Mouse (Mus musculus): ENCODE measurements around the gene Akap13. TPM values are rescaled to one million over a fixed set of nuclear protein-coding genes. Genes with fewer than 3 reads are reported as not detected.
A peak's percentile ranks its signal among the peaks of the same experiment; 100 is the strongest.

The Akap13 gene
- 26.8 and 29.5 TPM in 2 replicates for polyA plus RNA-seq (2014; fragmentation: Nextera tagmentation; extraction: Ambion mirVana)

DNA sequence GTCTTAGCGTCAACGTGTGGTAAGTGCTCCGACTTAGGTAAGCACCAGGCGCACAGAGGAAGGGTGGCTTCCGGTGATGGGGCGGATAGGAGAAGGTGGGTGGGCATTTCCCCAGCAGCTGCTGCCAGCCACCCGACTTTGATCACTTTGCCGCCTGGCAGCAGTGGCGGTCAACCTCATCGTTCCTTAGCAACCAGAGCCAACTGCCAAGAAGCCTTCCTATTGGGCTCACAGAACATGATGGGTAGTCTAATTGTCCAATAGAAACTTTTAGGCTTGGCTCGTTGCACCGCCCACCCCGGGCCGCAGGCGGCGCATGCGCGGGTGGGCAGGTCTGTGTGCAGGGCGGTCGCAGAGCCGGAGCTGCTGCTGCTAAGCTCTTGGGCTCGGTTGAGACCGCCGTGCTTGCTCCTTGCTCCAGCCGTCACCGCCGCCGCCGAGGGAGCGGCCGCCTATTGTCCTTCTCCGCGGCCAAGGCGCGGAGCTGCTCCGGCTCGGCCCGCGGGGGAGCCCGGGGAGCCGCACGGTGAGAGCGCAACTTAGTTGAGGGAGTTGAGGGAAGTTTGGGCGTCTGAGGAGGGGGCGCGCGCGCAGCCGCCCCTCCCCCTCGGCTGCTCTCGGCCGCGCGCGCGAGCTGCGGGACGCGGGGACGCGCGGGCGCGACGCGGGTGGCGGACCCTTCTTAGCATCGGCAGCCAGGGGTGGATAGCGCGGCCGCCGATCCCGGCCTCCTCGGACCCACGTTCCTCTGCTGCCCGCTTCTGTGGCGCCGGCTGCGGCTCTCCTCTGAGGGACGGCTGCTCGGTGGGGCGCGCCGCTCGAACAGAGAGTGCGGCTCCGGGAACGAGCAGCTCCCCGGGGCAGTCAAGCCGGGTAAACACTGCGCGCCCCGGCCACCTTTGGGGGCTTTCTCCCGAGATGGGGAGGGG, at the start of gene Akap13:
TSS of gene Akap13 (plus strand) at position 312 of the 929 bp plus-strand sequence.
- Histone ChIP-seq H3K9me3 (ENCODE audit: control insufficient read depth, low read length) (no peaks in the 10 kb centered on the region), H3K27me3 (ENCODE audit: control insufficient read depth, insufficient read depth, low read length) (no peaks in the 10 kb centered on the region), H3K36me3 (ENCODE audit: control insufficient read depth, insufficient read depth, low read length) (no peaks in the 10 kb centered on the region), H3K4me1 (ENCODE audit: control insufficient read depth, insufficient read depth, low read length) (peaks cover 4% of the 10 kb centered on the region; the same call in 1 of the 2 replicates), H3K4me3 (ENCODE audit: low read depth, low read length) (peak within 1 kb of the TSS; percentile 85), H3K27ac (ENCODE audit: low read depth, low read length) (peak within 1 kb of the TSS; percentile 96), H3K4me2 (ENCODE audit: low read depth) (peak within 1 kb of the TSS; percentile 49), H3K9ac (ENCODE audit: low read length) (peak within 1 kb of the TSS; percentile 91)
- ATAC-seq (ENCODE audit: insufficient read depth, low FRiP score, low TSS enrichment), result peak; percentile 99
- DNase-seq (ENCODE audit: low spot score), result peak; percentile 99
- WGBS, result under 1% methylated on average over 64 of the region's 94 CpGs

DNA sequence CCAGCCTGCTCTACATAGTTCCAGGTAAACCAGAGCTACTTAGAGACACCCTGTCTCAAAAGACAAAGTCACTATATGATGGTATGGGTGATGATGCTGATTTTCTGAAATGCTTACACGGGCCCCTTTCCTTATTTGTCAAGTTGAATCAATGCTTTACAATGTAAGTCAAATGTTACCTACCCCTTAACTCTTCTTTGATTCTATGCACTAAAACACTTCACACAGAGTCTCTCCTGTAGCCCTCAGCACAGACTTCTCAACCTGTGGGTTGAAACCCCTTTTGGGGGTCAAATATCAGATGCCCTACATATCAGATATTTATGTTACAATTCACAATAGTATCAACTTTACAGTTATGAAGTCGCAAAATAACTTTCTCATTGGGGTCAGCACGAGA, 44.7 kb upstream of the Akap13 start:
- DNase-seq (ENCODE audit: low spot score) (no peak), ATAC-seq (ENCODE audit: insufficient read depth, low FRiP score, low TSS enrichment) (no peak)
- H3K9ac ChIP-seq (ENCODE audit: low read length), result no peak overlapping the region
- no peak overlapping the region for H3K27ac ChIP-seq (ENCODE audit: low read depth, low read length)
- H3K9me3 ChIP-seq (ENCODE audit: control insufficient read depth, low read length), result no peaks in the 10 kb centered on the region
- no peak overlapping the region for H3K4me3 ChIP-seq (ENCODE audit: low read depth, low read length)
- no peaks in the 10 kb centered on the region for H3K27me3 ChIP-seq (ENCODE audit: control insufficient read depth, insufficient read depth, low read length)
- no peaks in the 10 kb centered on the region for H3K4me1 ChIP-seq (ENCODE audit: control insufficient read depth, insufficient read depth, low read length)
- H3K4me2 ChIP-seq (ENCODE audit: low read depth), result no peak overlapping the region
- no peaks in the 10 kb centered on the region for H3K36me3 ChIP-seq (ENCODE audit: control insufficient read depth, insufficient read depth, low read length)
- 86% methylated on average over 3 of the region's 3 CpGs for WGBS

DNA sequence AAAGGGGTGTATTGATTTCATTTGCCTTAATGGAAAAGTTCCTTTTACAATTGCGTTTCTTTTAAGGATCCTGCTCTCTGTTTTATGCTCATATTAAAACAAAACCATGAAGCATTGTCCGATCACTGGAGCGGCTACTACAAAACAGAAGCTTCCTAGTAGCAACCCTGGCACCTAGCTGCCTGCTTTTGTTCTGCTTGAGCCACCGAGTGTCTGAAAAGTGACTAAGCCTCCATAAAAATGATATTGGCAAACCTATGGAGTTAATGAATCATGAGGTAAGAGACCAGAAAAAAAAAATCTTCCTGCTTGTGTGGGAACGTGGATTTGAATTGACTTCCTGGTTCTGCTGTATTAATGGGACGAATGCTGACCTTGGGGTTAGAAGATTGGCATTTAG, 44.1 kb upstream of the Akap13 start:
- no peak for ATAC-seq (ENCODE audit: insufficient read depth, low FRiP score, low TSS enrichment)

DNA sequence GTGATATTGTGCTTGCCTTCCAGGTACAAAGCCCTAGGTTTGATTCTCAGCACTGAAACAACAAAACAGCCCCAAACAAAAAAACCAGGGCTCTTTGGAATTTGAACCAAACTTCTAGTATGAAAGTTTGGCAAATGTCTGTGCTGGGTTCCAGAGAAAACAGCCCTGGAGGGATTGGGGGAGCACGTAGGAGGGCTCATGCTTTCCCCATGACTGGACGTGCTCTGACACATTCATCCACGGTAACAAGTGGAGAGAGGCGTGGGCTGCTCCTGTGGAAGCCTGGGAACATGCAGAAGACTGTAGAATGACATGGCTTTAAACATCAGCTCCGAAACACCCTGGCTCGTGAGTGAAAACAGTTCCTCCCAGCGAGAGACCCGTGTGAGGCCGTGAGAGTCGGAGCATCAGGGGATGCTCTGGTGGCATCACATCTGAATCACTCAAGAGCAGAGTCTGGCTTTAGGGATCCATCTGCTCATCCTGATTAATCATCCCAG, 43.3 kb upstream of the Akap13 start:
- Histone ChIP-seq H3K27ac (ENCODE audit: low read depth, low read length) (no peak overlapping the region), H3K4me2 (ENCODE audit: low read depth) (no peak overlapping the region), H3K9ac (ENCODE audit: low read length) (no peak overlapping the region), H3K9me3 (ENCODE audit: control insufficient read depth, low read length) (no peaks in the 10 kb centered on the region), H3K4me3 (ENCODE audit: low read depth, low read length) (no peak overlapping the region), H3K27me3 (ENCODE audit: control insufficient read depth, insufficient read depth, low read length) (no peaks in the 10 kb centered on the region), H3K4me1 (ENCODE audit: control insufficient read depth, insufficient read depth, low read length) (no peaks in the 10 kb centered on the region), H3K36me3 (ENCODE audit: control insufficient read depth, insufficient read depth, low read length) (no peaks in the 10 kb centered on the region)
- ATAC-seq (ENCODE audit: insufficient read depth, low FRiP score, low TSS enrichment) (no peak), DNase-seq (ENCODE audit: low spot score) (no peak)
- 87% methylated on average over 10 of the region's 10 CpGs for WGBS

More for the DNA sequence above, 44.1 kb upstream of the Akap13 start:
- Histone ChIP-seq H3K27ac (ENCODE audit: low read depth, low read length) (no peak overlapping the region), H3K4me1 (ENCODE audit: control insufficient read depth, insufficient read depth, low read length) (no peaks in the 10 kb centered on the region), H3K36me3 (ENCODE audit: control insufficient read depth, insufficient read depth, low read length) (no peaks in the 10 kb centered on the region), H3K27me3 (ENCODE audit: control insufficient read depth, insufficient read depth, low read length) (no peaks in the 10 kb centered on the region), H3K4me2 (ENCODE audit: low read depth) (no peak overlapping the region), H3K4me3 (ENCODE audit: low read depth, low read length) (no peak overlapping the region), H3K9me3 (ENCODE audit: control insufficient read depth, low read length) (no peaks in the 10 kb centered on the region), H3K9ac (ENCODE audit: low read length) (no peak overlapping the region)
- 79% methylated on average over 6 of the region's 6 CpGs for WGBS
- DNase-seq (ENCODE audit: low spot score), result no peak

DNA sequence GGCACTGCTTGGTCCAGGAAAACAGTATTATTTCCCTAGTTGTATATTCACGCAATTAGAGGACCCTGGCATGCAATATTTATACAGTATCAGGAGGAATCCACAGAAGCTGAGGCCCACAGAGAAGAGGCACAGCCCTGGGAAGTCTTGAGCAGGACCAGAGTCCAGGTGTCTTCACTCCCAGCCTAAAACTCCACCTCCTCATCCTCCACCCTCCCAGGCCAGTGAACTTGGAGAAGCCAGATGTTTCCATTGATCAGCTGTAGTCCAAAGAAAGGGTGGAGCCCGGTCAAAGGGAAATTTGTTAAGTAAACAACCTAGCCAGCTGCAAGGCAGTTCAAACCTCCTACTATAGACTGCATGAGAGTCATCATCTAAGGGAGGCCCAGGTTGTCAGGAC, 42.8 kb upstream of the Akap13 start:
- H3K27ac ChIP-seq (ENCODE audit: low read depth, low read length), result no peak overlapping the region
- DNase-seq (ENCODE audit: low spot score) (no peak), ATAC-seq (ENCODE audit: insufficient read depth, low FRiP score, low TSS enrichment) (no peak)
- H3K27me3 ChIP-seq (ENCODE audit: control insufficient read depth, insufficient read depth, low read length), result no peaks in the 10 kb centered on the region
- H3K9me3 ChIP-seq (ENCODE audit: control insufficient read depth, low read length), result no peaks in the 10 kb centered on the region
- no peaks in the 10 kb centered on the region for H3K4me1 ChIP-seq (ENCODE audit: control insufficient read depth, insufficient read depth, low read length)
- no peak overlapping the region for H3K4me2 ChIP-seq (ENCODE audit: low read depth)
- H3K36me3 ChIP-seq (ENCODE audit: control insufficient read depth, insufficient read depth, low read length), result no peaks in the 10 kb centered on the region
- WGBS, result 84% methylated on average over 2 of the region's 2 CpGs
- H3K9ac ChIP-seq (ENCODE audit: low read length), result no peak overlapping the region
- H3K4me3 ChIP-seq (ENCODE audit: low read depth, low read length), result no peak overlapping the region

DNA sequence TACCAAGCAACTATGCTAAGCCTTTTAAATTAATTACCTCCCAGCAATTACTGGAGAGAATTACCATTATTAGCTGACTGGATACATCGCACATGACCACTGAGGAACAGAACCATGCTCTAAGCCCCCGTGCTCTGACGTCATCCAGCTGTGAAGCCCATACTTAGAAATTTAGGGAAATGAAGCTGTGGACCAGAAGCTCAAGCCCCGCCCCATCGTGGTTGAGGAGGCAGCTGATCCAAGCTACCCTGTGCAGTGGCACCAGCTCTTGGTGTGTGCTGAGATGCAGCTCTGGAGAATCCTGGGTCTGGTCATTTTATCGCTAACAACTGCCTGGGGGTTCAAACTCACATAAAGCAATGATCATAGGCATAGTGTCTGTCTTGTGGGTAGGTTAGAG, 41.4 kb upstream of the Akap13 start:
- DNase-seq (ENCODE audit: low spot score), result no peak
- H3K27me3 ChIP-seq (ENCODE audit: control insufficient read depth, insufficient read depth, low read length), result no peaks in the 10 kb centered on the region
- no peak overlapping the region for H3K9ac ChIP-seq (ENCODE audit: low read length)
- ATAC-seq (ENCODE audit: insufficient read depth, low FRiP score, low TSS enrichment), result no peak
- no peaks in the 10 kb centered on the region for H3K36me3 ChIP-seq (ENCODE audit: control insufficient read depth, insufficient read depth, low read length)
- no peak overlapping the region for H3K27ac ChIP-seq (ENCODE audit: low read depth, low read length)
- 36% methylated on average over 6 of the region's 6 CpGs for WGBS
- H3K4me2 ChIP-seq (ENCODE audit: low read depth), result no peak overlapping the region
- no peak overlapping the region for H3K4me3 ChIP-seq (ENCODE audit: low read depth, low read length)
- H3K9me3 ChIP-seq (ENCODE audit: control insufficient read depth, low read length), result no peaks in the 10 kb centered on the region
- no peaks in the 10 kb centered on the region for H3K4me1 ChIP-seq (ENCODE audit: control insufficient read depth, insufficient read depth, low read length)

DNA sequence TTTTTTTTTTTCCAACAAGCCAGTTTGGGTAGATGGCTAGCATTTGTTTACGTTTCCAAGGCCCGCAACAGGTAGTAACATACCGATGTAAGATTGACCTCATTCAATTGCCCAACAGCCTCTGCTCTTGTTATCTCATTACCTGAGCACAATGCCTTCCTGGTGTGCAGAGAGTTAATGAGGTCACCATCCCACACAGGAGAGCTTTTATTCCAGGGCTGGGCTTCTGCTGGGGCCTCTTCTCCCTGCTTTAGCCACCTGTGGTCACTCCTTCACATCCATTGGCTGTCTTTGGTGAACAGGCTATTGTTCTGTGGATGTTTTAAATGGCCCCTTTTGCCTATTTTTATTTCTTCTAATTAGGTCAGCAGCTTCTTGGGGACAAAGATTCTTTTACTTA, 41.0 kb upstream of the Akap13 start:
- 35% methylated on average over 3 of the region's 3 CpGs for WGBS
- H3K4me2 ChIP-seq (ENCODE audit: low read depth), result no peak overlapping the region
- H3K4me3 ChIP-seq (ENCODE audit: low read depth, low read length), result no peak overlapping the region
- no peaks in the 10 kb centered on the region for H3K9me3 ChIP-seq (ENCODE audit: control insufficient read depth, low read length)
- no peak for DNase-seq (ENCODE audit: low spot score)
- no peaks in the 10 kb centered on the region for H3K36me3 ChIP-seq (ENCODE audit: control insufficient read depth, insufficient read depth, low read length)
- no peak overlapping the region for H3K9ac ChIP-seq (ENCODE audit: low read length)
- no peak overlapping the region for H3K27ac ChIP-seq (ENCODE audit: low read depth, low read length)
- no peaks in the 10 kb centered on the region for H3K4me1 ChIP-seq (ENCODE audit: control insufficient read depth, insufficient read depth, low read length)
- ATAC-seq (ENCODE audit: insufficient read depth, low FRiP score, low TSS enrichment), result no peak
- H3K27me3 ChIP-seq (ENCODE audit: control insufficient read depth, insufficient read depth, low read length), result no peaks in the 10 kb centered on the region

DNA sequence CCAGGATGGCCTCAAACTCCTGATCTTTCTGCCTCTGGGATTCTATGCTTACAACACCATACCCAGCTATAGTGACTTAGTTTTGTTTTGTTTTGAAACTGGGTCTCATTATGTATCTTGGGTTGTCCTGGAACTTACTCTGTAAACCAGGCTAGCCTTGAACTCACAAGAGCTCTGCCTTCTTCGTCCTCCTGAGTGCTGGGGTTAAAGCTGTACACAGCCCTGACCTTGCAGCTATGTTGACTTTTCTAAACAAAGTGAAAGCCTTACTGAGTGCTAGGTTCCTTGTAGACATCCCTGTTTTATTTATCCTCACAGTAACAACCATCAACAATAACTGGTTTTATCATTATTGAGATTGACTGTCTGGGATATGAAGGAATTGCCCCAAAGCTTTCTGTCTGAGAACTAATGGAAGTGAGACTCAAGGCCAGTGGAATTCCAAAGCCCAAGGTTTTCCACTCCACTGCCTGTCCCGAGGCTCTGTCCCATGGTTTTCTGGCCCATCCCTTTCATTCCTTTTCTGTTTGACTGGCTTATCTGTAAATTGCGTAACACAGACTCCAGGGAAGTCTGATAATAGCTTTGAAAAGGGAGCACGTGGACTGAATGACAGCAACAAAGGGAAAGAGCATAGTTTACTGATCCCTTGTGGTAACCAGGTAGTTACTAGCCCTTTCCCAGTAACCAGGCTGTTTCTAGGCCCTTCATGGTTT, 40.0 kb upstream of the Akap13 start:
- Histone ChIP-seq H3K9ac (ENCODE audit: low read length) (no peak overlapping the region), H3K9me3 (ENCODE audit: control insufficient read depth, low read length) (no peaks in the 10 kb centered on the region), H3K27me3 (ENCODE audit: control insufficient read depth, insufficient read depth, low read length) (no peaks in the 10 kb centered on the region), H3K4me2 (ENCODE audit: low read depth) (no peak overlapping the region), H3K4me1 (ENCODE audit: control insufficient read depth, insufficient read depth, low read length) (no peaks in the 10 kb centered on the region), H3K4me3 (ENCODE audit: low read depth, low read length) (no peak overlapping the region), H3K36me3 (ENCODE audit: control insufficient read depth, insufficient read depth, low read length) (no peaks in the 10 kb centered on the region), H3K27ac (ENCODE audit: low read depth, low read length) (no peak overlapping the region)
- DNase-seq (ENCODE audit: low spot score) (no peak), ATAC-seq (ENCODE audit: insufficient read depth, low FRiP score, low TSS enrichment) (no peak)
- 47% methylated on average over 4 of the region's 4 CpGs for WGBS
